In genomic region chr2:152410971-152411371, GRCm38 (mm10) we compare ENCODE assay signal across 8 mouse cellular contexts. TPM values are rescaled to one million over a fixed set of nuclear protein-coding genes. Genes with fewer than 3 reads are reported as not detected.
DNase-seq lines count a peak whose midpoint lies in the region; ATAC-seq and TF ChIP-seq lines count a peak whose summit lies in the region.

No protein-coding gene starts in this region.

- H3K27ac ChIP-seq in forebrain, embryonic 14.5 days (ENCODE audit: low read depth, low read length), result peak overlapping the region; percentile 93
- peak overlapping the region; percentile 64 for H3K27ac ChIP-seq in liver, embryonic 15.5 days (replicated peaks)
- H3K27ac ChIP-seq in olfactory bulb, adult 2 months (ENCODE audit: insufficient read depth, low read depth, low read length), result peak overlapping the region; percentile 91

- H3K4me3 ChIP-seq in forebrain, embryonic 14.5 days (ENCODE audit: low read depth, low read length), result peak overlapping the region; percentile 94
- H3K4me3 ChIP-seq in liver, embryonic 15.5 days (replicated peaks), result peak overlapping the region; percentile 18; the same call in 1 of the 2 replicates
- peak overlapping the region; percentile 17 for H3K4me3 ChIP-seq in olfactory bulb, adult 2 months (ENCODE audit: insufficient read depth, low read depth, low read length)

- peak overlapping the region; percentile 44 for H3K9ac ChIP-seq in forebrain, embryonic 14.5 days (ENCODE audit: low read length)
- H3K9ac ChIP-seq in liver, embryonic 15.5 days, result no peak overlapping the region

- no peaks in the 10 kb centered on the region for H3K9me3 ChIP-seq in forebrain, embryonic 14.5 days (replicated peaks; ENCODE audit: control insufficient read depth, low read length)
- H3K9me3 ChIP-seq in liver, embryonic 15.5 days (replicated peaks), result no peaks in the 10 kb centered on the region

- peak overlapping the region; percentile 86 for H3K4me2 ChIP-seq in forebrain, embryonic 14.5 days (ENCODE audit: low read length)
- H3K4me2 ChIP-seq in liver, embryonic 15.5 days, result peak overlapping the region; percentile 94

- intact Hi-C loops in heart, postnatal 10 days (cut with DNase I), result no loop called here

- peaks cover 20% of the 10 kb centered on the region for H3K4me1 ChIP-seq in forebrain, embryonic 14.5 days (ENCODE audit: control insufficient read depth, insufficient read depth, low read length)
- peaks cover 61% of the 10 kb centered on the region for H3K4me1 ChIP-seq in liver, embryonic 15.5 days (replicated peaks)
- peaks cover 27% of the 10 kb centered on the region for H3K4me1 ChIP-seq in olfactory bulb, adult 2 months (ENCODE audit: control insufficient read depth, insufficient read depth, low read length)

- no peaks in the 10 kb centered on the region for H3K36me3 ChIP-seq in forebrain, embryonic 14.5 days (ENCODE audit: control insufficient read depth, insufficient read depth, low read length)
- no peaks in the 10 kb centered on the region for H3K36me3 ChIP-seq in liver, embryonic 15.5 days (replicated peaks)

- no peak for TF ChIP-seq CTCF in olfactory bulb, adult 2 months (IDR thresholded peaks at IDR 0.05; ENCODE audit: insufficient read depth, low read depth, low read length)

- peak; percentile 72 for DNase-seq in layer of hippocampus, adult 11-12 months (ENCODE audit: low spot score)
- DNase-seq in layer of hippocampus, adult 9-10 months (ENCODE audit: low spot score), result no peak
- peak; percentile 94 for DNase-seq in forebrain, embryonic 14.5 days (ENCODE audit: low spot score)
- DNase-seq in heart, postnatal 10 days, result peak; percentile 93
- DNase-seq in kidney, postnatal 36 days, result peak; percentile 83 to 86
- DNase-seq in c-Kit-positive CD71-positive TER-119-positive erythroid progenitor cells, embryonic 14.5 days (ENCODE audit: low spot score), result no peak

- 0% methylated on average over 15 of the region's 15 CpGs for WGBS in forebrain, embryonic 14.5 days
- 10% methylated on average over 15 of the region's 15 CpGs for WGBS in liver, embryonic 15.5 days (ENCODE audit: insufficient replicate concordance)
- 3% methylated on average over 15 of the region's 15 CpGs for WGBS in olfactory bulb, adult 2 months

- peak; percentile 67 for ATAC-seq in forebrain, embryonic 14.5 days
- ATAC-seq in liver, embryonic 15.5 days (ENCODE audit: insufficient read depth), result no peak

- no peak for TF ChIP-seq POLR2A in olfactory bulb, adult 2 months (IDR thresholded peaks at IDR 0.05; ENCODE audit: insufficient read depth, low read depth, low read length)

- no peaks in the 10 kb centered on the region for H3K27me3 ChIP-seq in forebrain, embryonic 14.5 days (replicated peaks; ENCODE audit: control insufficient read depth, insufficient read depth, low read length)
- H3K27me3 ChIP-seq in liver, embryonic 15.5 days, result no peaks in the 10 kb centered on the region

RNA-seq across cellular contexts. Expression of gene Zcchc3, which starts 3.9 kb away (rescaled TPM):
- 17.3 and 18.2 TPM in 2 replicates for polyA plus RNA-seq in forebrain, embryonic 14.5 days (2014; fragmentation: Nextera tagmentation; extraction: Ambion mirVana)
- total RNA-seq in heart, postnatal 10 days (2021), result 10 to 100 TPM; 18.0 to 18.1 TPM
- polyA plus RNA-seq in liver, embryonic 15.5 days (2015; fragmentation: Nextera tagmentation; extraction: Ambion mirVana), result 9.1 and 9.5 TPM in 2 replicates
- not detected in 2 replicates for polyA plus RNA-seq in olfactory bulb, adult 2 months (2012; ENCODE audit: insufficient read depth, insufficient read length, low replicate concordance, missing spikeins)

RNA-seq across cellular contexts. Expression of gene 6820408C15Rik, which starts 4.4 kb away (rescaled TPM):
- polyA plus RNA-seq in forebrain, embryonic 14.5 days (2014; fragmentation: Nextera tagmentation; extraction: Ambion mirVana), result 2.3 and 2.8 TPM in 2 replicates
- 1 to 10 TPM; 3.7 to 4.3 TPM for total RNA-seq in heart, postnatal 10 days (2021)
- polyA plus RNA-seq in liver, embryonic 15.5 days (2015; fragmentation: Nextera tagmentation; extraction: Ambion mirVana), result 0.13 and 0.20 TPM in 2 replicates
- not detected in 2 replicates for polyA plus RNA-seq in olfactory bulb, adult 2 months (2012; ENCODE audit: insufficient read depth, insufficient read length, low replicate concordance, missing spikeins)

RNA-seq across cellular contexts. Expression of gene Sox12, which starts 13.1 kb away (rescaled TPM):
- polyA plus RNA-seq in forebrain, embryonic 14.5 days (2014; fragmentation: Nextera tagmentation; extraction: Ambion mirVana), result 18.2 and 21.8 TPM in 2 replicates
- total RNA-seq in heart, postnatal 10 days (2021), result 10 to 100 TPM; 26.3 to 37.8 TPM
- 1.2 and 1.5 TPM in 2 replicates for polyA plus RNA-seq in liver, embryonic 15.5 days (2015; fragmentation: Nextera tagmentation; extraction: Ambion mirVana)
- not detected in 2 replicates for polyA plus RNA-seq in olfactory bulb, adult 2 months (2012; ENCODE audit: insufficient read depth, insufficient read length, low replicate concordance, missing spikeins)

RNA-seq across cellular contexts. Expression of gene Nrsn2, which starts 34.5 kb away (rescaled TPM):
- 18.9 and 21.8 TPM in 2 replicates for polyA plus RNA-seq in forebrain, embryonic 14.5 days (2014; fragmentation: Nextera tagmentation; extraction: Ambion mirVana)
- total RNA-seq in heart, postnatal 10 days (2021), result not detected
- polyA plus RNA-seq in liver, embryonic 15.5 days (2015; fragmentation: Nextera tagmentation; extraction: Ambion mirVana), result not detected in 2 replicates
- polyA plus RNA-seq in olfactory bulb, adult 2 months (2012; ENCODE audit: insufficient read depth, insufficient read length, low replicate concordance, missing spikeins), result not detected in 2 replicates

RNA-seq across cellular contexts. Expression of gene Defb23, which starts 53.4 kb away (rescaled TPM):
- polyA plus RNA-seq in forebrain, embryonic 14.5 days (2014; fragmentation: Nextera tagmentation; extraction: Ambion mirVana), result not detected in 2 replicates
- total RNA-seq in heart, postnatal 10 days (2021), result not detected
- polyA plus RNA-seq in liver, embryonic 15.5 days (2015; fragmentation: Nextera tagmentation; extraction: Ambion mirVana), result not detected in 2 replicates
- not detected in 2 replicates for polyA plus RNA-seq in olfactory bulb, adult 2 months (2012; ENCODE audit: insufficient read depth, insufficient read length, low replicate concordance, missing spikeins)

Comparison
In these comparisons a context has a peak if more than half of its experiments do, and no peak if none do; other contexts are left out.
1. DNase-seq: peak in layer of hippocampus, adult 11-12 months (single experiment), forebrain, embryonic 14.5 days (single experiment), heart, postnatal 10 days (2 of 2) and kidney, postnatal 36 days (2 of 2); none in layer of hippocampus, adult 9-10 months (single experiment) and c-Kit-positive CD71-positive TER-119-positive erythroid progenitor cells, embryonic 14.5 days (single experiment).
2. H3K4me3 ChIP-seq: peak in every context shown above with its lines; median percentile 94 in forebrain, embryonic 14.5 days; 18 in liver, embryonic 15.5 days; 17 in olfactory bulb, adult 2 months.
3. RNA of gene Zcchc3, which starts 3.9 kb away (polyA plus RNA-seq): 17.3 to 18.2 TPM in forebrain, embryonic 14.5 days and 9.1 to 9.5 TPM in liver, embryonic 15.5 days; not detected in olfactory bulb, adult 2 months; every median in the first group is over 10 times any median in the second.
4. Peak in every context shown above with its lines, with median percentiles within 50 percentile points of each other: H3K27ac ChIP-seq.